Mouse (Mus musculus) spleen, adult 2 months (tissue): ENCODE data around the gene Sema3c.

Experiments
- CTCF ChIP-seq: fragments of 200-500 bp; IDR thresholded peaks from 2 replicates; pipeline ENCODE4 v1.5.1; 2011; ENCODE audit warnings: mild to moderate bottlenecking, inconsistent platforms; ENCODE audit not compliant: insufficient read depth, insufficient read length, insufficient replicate concordance; ENCODE audit errors: extremely low read depth
- POLR2A ChIP-seq: fragments of 200-500 bp; IDR thresholded peaks from 2 replicates; pipeline ENCODE4 v1.6.1; 2011; ENCODE audit warnings: low read depth, low read length, inconsistent platforms

DNA sequence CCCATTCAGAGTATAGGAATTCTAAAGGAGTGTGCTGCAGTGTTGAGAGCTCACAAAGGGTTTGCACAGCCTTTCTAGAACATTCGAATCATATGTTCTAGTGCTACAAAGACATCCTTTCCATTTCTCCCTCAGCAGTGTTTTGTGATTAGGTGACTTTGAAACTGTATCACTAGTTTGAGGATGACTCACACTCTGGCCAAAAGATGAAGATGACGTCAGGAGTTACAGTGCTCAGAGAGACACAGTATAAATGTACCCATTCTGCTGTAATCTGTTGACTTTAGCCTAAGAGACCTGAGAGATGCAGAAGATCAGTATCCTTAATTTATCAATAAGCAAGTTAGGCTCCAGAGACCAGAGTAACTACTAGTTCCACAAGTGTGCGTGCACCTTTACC, 65.4 kb downstream of the Sema3c start:
- TF ChIP-seq POLR2A (no peak), CTCF (no peak)
